Mouse (Mus musculus) spleen, adult 2 months (tissue): Measurements from ENCODE around the gene Fgfr2.

Source experiments
- CTCF ChIP-seq: fragments of 200-500 bp; IDR thresholded peaks from 2 replicates; pipeline ENCODE4 v1.5.1; 2011; ENCODE audit warnings: mild to moderate bottlenecking, inconsistent platforms; ENCODE audit not compliant: insufficient read depth, insufficient read length, insufficient replicate concordance; ENCODE audit errors: extremely low read depth
- POLR2A ChIP-seq: fragments of 200-500 bp; IDR thresholded peaks from 2 replicates; pipeline ENCODE4 v1.6.1; 2011; ENCODE audit warnings: low read depth, low read length, inconsistent platforms

GRCm38 (mm10) chr7:132429324-132429723, 693.8 kb downstream of the Fgfr2 start:
- TF ChIP-seq CTCF (no peak), POLR2A (no peak)
